In the genomic region with DNA sequence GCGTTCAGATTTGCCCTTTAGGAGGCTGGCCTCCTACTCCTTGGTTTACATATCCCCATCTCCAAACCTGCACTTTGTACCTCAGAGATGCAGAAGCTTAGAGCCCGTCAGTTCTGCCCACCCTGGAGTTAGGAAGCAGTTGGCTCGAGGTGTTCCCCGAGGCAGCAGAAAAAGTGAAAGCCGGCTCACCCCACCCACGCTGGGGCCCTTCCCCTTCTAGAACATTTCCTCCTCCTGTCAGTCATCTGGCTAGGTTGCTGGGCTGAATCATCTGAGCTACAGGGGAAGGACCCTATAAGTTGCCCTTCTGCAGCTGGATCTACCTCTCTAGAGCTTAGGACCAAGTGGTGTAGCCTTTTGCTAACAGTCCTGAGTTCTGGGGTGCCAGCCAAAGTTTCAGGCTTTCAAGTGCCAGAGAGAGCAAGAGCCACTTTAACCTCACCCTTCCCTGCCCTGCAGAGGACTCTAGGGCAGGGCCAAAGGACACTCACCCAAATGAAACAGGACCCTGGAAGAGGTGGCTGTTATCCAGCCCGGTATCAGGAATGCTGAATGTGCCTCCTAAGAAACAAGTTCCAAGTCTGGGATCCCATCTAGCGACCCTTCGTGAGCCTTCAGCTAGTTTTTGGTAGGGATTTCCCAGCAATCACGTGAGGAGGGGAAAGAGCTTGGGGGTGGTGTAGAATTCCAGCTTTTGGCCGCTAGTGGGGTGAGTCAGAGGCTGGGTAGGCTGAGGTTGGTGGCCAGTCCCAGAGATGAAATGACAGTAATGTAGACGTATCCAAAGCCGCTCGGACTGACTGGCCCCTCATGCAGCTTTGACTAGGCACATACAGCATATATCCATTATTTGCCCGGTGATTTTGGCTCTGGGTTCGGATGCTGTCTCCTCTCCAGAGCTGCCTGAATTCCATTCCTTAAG, we compare ENCODE assay signal across 8 mouse cellular contexts. TPM values are rescaled to one million over a fixed set of nuclear protein-coding genes. Genes with fewer than 3 reads are reported as not detected.
DNase-seq lines count a peak whose midpoint lies in the region; ATAC-seq and TF ChIP-seq lines count a peak whose summit lies in the region.

No protein-coding gene starts in this region.

- WGBS in forebrain, embryonic 16.5 days = 35% methylated on average over 16 of the region's 16 CpGs
- 5% methylated on average over 16 of the region's 16 CpGs for WGBS in large intestine, adult 2 months
- 38% methylated on average over 16 of the region's 16 CpGs for WGBS in midbrain, embryonic 11.5 days
- WGBS in stomach, postnatal 0 days = 9% methylated on average over 16 of the region's 16 CpGs

- no peak for TF ChIP-seq EP300 in stomach, postnatal 0 days (optimal IDR thresholded peaks at IDR 0.05)

- H3K4me3 ChIP-seq in E14TG2a.4 (replicated peaks; ENCODE audit: low read length) = peak overlapping the region; percentile 52
- 0 out of 2 replicates have a peak overlapping the region, but pooled peaks have one; percentile 6 for H3K4me3 ChIP-seq in forebrain, embryonic 16.5 days (replicated peaks; ENCODE audit: low read length)
- H3K4me3 ChIP-seq in midbrain, embryonic 11.5 days (ENCODE audit: low read depth, low read length) = no peak overlapping the region
- H3K4me3 ChIP-seq in stomach, postnatal 0 days (ENCODE audit: low read depth, low read length) = peak overlapping the region; percentile 29

- H3K4me2 ChIP-seq in forebrain, embryonic 16.5 days (ENCODE audit: low read length) = peak overlapping the region; percentile 28
- H3K4me2 ChIP-seq in midbrain, embryonic 11.5 days = peak overlapping the region; percentile 30; the same call in 1 of the 2 replicates
- peak overlapping the region; percentile 49 for H3K4me2 ChIP-seq in stomach, postnatal 0 days (replicated peaks; ENCODE audit: low read depth)

- H3K27ac ChIP-seq in forebrain, embryonic 16.5 days (ENCODE audit: low read length) = no peak overlapping the region
- H3K27ac ChIP-seq in midbrain, embryonic 11.5 days (ENCODE audit: low read depth, low read length) = no peak overlapping the region
- H3K27ac ChIP-seq in stomach, postnatal 0 days (replicated peaks) = peak overlapping the region; percentile 83

- TF ChIP-seq CTCF in E14TG2a.4 (conservative IDR thresholded peaks at IDR 0.05; ENCODE audit: low read length) = no peak
- TF ChIP-seq CTCF in stomach, postnatal 0 days (IDR thresholded peaks at IDR 0.05; ENCODE audit: low read depth) = no peak

- no peaks in the 10 kb centered on the region for H3K9me3 ChIP-seq in E14TG2a.4 (ENCODE audit: low read length)
- no peaks in the 10 kb centered on the region for H3K9me3 ChIP-seq in forebrain, embryonic 16.5 days (ENCODE audit: control insufficient read depth, low read length)
- no peaks in the 10 kb centered on the region for H3K9me3 ChIP-seq in midbrain, embryonic 11.5 days (ENCODE audit: control insufficient read depth, low read length)
- H3K9me3 ChIP-seq in stomach, postnatal 0 days (ENCODE audit: control insufficient read depth, low read length) = no peaks in the 10 kb centered on the region

- peaks cover 27% of the 10 kb centered on the region for H3K36me3 ChIP-seq in E14TG2a.4 (ENCODE audit: insufficient read depth, low read length)
- H3K36me3 ChIP-seq in forebrain, embryonic 16.5 days (ENCODE audit: control insufficient read depth, insufficient read depth) = no peaks in the 10 kb centered on the region
- H3K36me3 ChIP-seq in midbrain, embryonic 11.5 days (ENCODE audit: control insufficient read depth, insufficient read depth, low read length) = peaks cover 6% of the 10 kb centered on the region
- H3K36me3 ChIP-seq in stomach, postnatal 0 days (ENCODE audit: control insufficient read depth, insufficient read depth, low read length) = peaks cover 2% of the 10 kb centered on the region; the same call in 1 of the 2 replicates

- no peak overlapping the region for H3K9ac ChIP-seq in forebrain, embryonic 16.5 days (replicated peaks; ENCODE audit: low read depth, low read length)
- peak overlapping the region; percentile 38 for H3K9ac ChIP-seq in midbrain, embryonic 11.5 days (ENCODE audit: low read length)
- H3K9ac ChIP-seq in stomach, postnatal 0 days (ENCODE audit: low read length) = peak overlapping the region; percentile 32

- peak; percentile 67 for DNase-seq in T-cell, adult 2 months (ENCODE audit: low spot score)
- DNase-seq in heart, postnatal 25 days (ENCODE audit: low spot score) = peak; percentile 66
- peak; percentile 40 for DNase-seq in large intestine, adult 2 months (ENCODE audit: low read depth, low spot score)
- DNase-seq in midbrain, embryonic 11.5 days (ENCODE audit: low spot score, missing footprints) = no peak
- peak; percentile 63 for DNase-seq in stomach, postnatal 0 days (ENCODE audit: low spot score)
- no peak for DNase-seq in embryo, embryonic 9.5 days (ENCODE audit: extremely low spot score)

- H3K4me1 ChIP-seq in E14TG2a.4 (replicated peaks; ENCODE audit: low read depth, low read length) = peaks cover 87% of the 10 kb centered on the region
- peaks cover 20% of the 10 kb centered on the region for H3K4me1 ChIP-seq in forebrain, embryonic 16.5 days (replicated peaks; ENCODE audit: control insufficient read depth, insufficient read depth, low read length)
- H3K4me1 ChIP-seq in midbrain, embryonic 11.5 days (ENCODE audit: control insufficient read depth, insufficient read depth, low read length) = peaks cover 29% of the 10 kb centered on the region
- peaks cover 8% of the 10 kb centered on the region for H3K4me1 ChIP-seq in stomach, postnatal 0 days (replicated peaks; ENCODE audit: control insufficient read depth, insufficient read depth)

- intact Hi-C loops in heart, postnatal 25 days (cut with DNase I) = loop anchor here (2.0 to 5.0 kb wide), 3 partner anchors 47 to 169 kb away; a partner anchor contains a TSS

- H3K27me3 ChIP-seq in E14TG2a.4 (ENCODE audit: insufficient read depth, low read length) = no peaks in the 10 kb centered on the region
- no peaks in the 10 kb centered on the region for H3K27me3 ChIP-seq in forebrain, embryonic 16.5 days (replicated peaks; ENCODE audit: control insufficient read depth, insufficient read depth, low read length)
- no peaks in the 10 kb centered on the region for H3K27me3 ChIP-seq in midbrain, embryonic 11.5 days (ENCODE audit: control insufficient read depth, insufficient read depth, low read length)
- no peaks in the 10 kb centered on the region for H3K27me3 ChIP-seq in stomach, postnatal 0 days (ENCODE audit: control insufficient read depth, insufficient read depth, low read length)

- ATAC-seq in forebrain, embryonic 16.5 days = no peak
- ATAC-seq in midbrain, embryonic 11.5 days (ENCODE audit: low FRiP score) = peak; percentile 52; the same call in 1 of the 2 replicates
- peak; percentile 53 for ATAC-seq in stomach, postnatal 0 days (ENCODE audit: low FRiP score, low TSS enrichment)

RNA-seq across cellular contexts. Expression of a gene that starts 0.5 kb away (rescaled TPM):
- polyA plus RNA-seq in forebrain, embryonic 16.5 days (2015; fragmentation: Nextera tagmentation; extraction: Ambion mirVana) = 0.55 and 0.70 TPM in 2 replicates
- total RNA-seq in heart, postnatal 25 days (2021) = 10 to 100 TPM; 30.1 to 33.5 TPM
- polyA plus RNA-seq in large intestine, adult 2 months (2012; rRNA removed) = 19.5 and 31.6 TPM in 2 replicates
- 1.1 and 1.2 TPM in 2 replicates for polyA plus RNA-seq in midbrain, embryonic 11.5 days (2014; fragmentation: Nextera tagmentation; extraction: Ambion mirVana)
- polyA plus RNA-seq in stomach, postnatal 0 days (2015; fragmentation: Nextera tagmentation; extraction: Ambion mirVana) = 5.8 TPM in 2 replicates

RNA-seq across cellular contexts. Expression of a gene that starts 0.5 kb away (rescaled TPM):
- polyA plus RNA-seq in forebrain, embryonic 16.5 days (2015; fragmentation: Nextera tagmentation; extraction: Ambion mirVana) = 53.6 and 62.5 TPM in 2 replicates
- total RNA-seq in heart, postnatal 25 days (2021) = 10 to 100 TPM; 19.7 to 23.5 TPM
- polyA plus RNA-seq in large intestine, adult 2 months (2012; rRNA removed) = 24.4 and 28.9 TPM in 2 replicates
- polyA plus RNA-seq in midbrain, embryonic 11.5 days (2014; fragmentation: Nextera tagmentation; extraction: Ambion mirVana) = 38.2 and 44.4 TPM in 2 replicates
- 22.4 and 23.3 TPM in 2 replicates for polyA plus RNA-seq in stomach, postnatal 0 days (2015; fragmentation: Nextera tagmentation; extraction: Ambion mirVana)

RNA-seq across cellular contexts. Expression of a gene that starts 10.5 kb away (rescaled TPM):
- 0.48 and 0.72 TPM in 2 replicates for polyA plus RNA-seq in forebrain, embryonic 16.5 days (2015; fragmentation: Nextera tagmentation; extraction: Ambion mirVana)
- not detected for total RNA-seq in heart, postnatal 25 days (2021)
- 0.05 and 0.21 TPM in 2 replicates for polyA plus RNA-seq in large intestine, adult 2 months (2012; rRNA removed)
- 0.12 and 0.23 TPM in 2 replicates for polyA plus RNA-seq in midbrain, embryonic 11.5 days (2014; fragmentation: Nextera tagmentation; extraction: Ambion mirVana)
- 0.15 and 0.23 TPM in 2 replicates for polyA plus RNA-seq in stomach, postnatal 0 days (2015; fragmentation: Nextera tagmentation; extraction: Ambion mirVana)

RNA-seq across cellular contexts. Expression of a gene that starts 23.2 kb away (rescaled TPM):
- polyA plus RNA-seq in forebrain, embryonic 16.5 days (2015; fragmentation: Nextera tagmentation; extraction: Ambion mirVana) = 221 and 249 TPM in 2 replicates
- 10 to 100 TPM; 70.7 to 81.8 TPM for total RNA-seq in heart, postnatal 25 days (2021)
- 15.4 and 17.4 TPM in 2 replicates for polyA plus RNA-seq in large intestine, adult 2 months (2012; rRNA removed)
- 219 and 256 TPM in 2 replicates for polyA plus RNA-seq in midbrain, embryonic 11.5 days (2014; fragmentation: Nextera tagmentation; extraction: Ambion mirVana)
- 16.8 and 20.3 TPM in 2 replicates for polyA plus RNA-seq in stomach, postnatal 0 days (2015; fragmentation: Nextera tagmentation; extraction: Ambion mirVana)

RNA-seq across cellular contexts. Expression of a gene that starts 23.5 kb away (rescaled TPM):
- not detected in 2 replicates for polyA plus RNA-seq in forebrain, embryonic 16.5 days (2015; fragmentation: Nextera tagmentation; extraction: Ambion mirVana)
- not detected for total RNA-seq in heart, postnatal 25 days (2021)
- polyA plus RNA-seq in large intestine, adult 2 months (2012; rRNA removed) = not detected in 2 replicates
- polyA plus RNA-seq in midbrain, embryonic 11.5 days (2014; fragmentation: Nextera tagmentation; extraction: Ambion mirVana) = not detected in 2 replicates
- polyA plus RNA-seq in stomach, postnatal 0 days (2015; fragmentation: Nextera tagmentation; extraction: Ambion mirVana) = not detected in 2 replicates

Comparison
In these comparisons a context has a peak if more than half of its experiments do, and no peak if none do; other contexts are left out.
1. DNase-seq: peak in T-cell, adult 2 months (single experiment), heart, postnatal 25 days (single experiment), large intestine, adult 2 months (single experiment) and stomach, postnatal 0 days (single experiment); none in midbrain, embryonic 11.5 days (single experiment) and embryo, embryonic 9.5 days (single experiment).
2. Peak in every context shown above with its lines, with median percentiles within 50 percentile points of each other: H3K4me2 ChIP-seq.